Mouse (Mus musculus) layer of hippocampus, adult 2 months (tissue): Measurements from ENCODE around the gene Il27ra. TPM values are rescaled to one million over a fixed set of nuclear protein-coding genes. Genes with fewer than 3 reads are reported as not detected.
A peak's percentile ranks its signal among the peaks of the same experiment; 100 is the strongest.
"Not testable (repeated sequence)": the region's sequence is repeated elsewhere in the genome, so short reads cannot be mapped to it uniquely, and the experiment has no call there.

Source experiments
- DNase-seq, 2 experiments: peaks; one replicate each; pipeline ENCODE4 v3.0.0; 2022; ENCODE audit warnings: low spot score in 2 of 2
- H3K27ac ChIP-seq: fragments of 200-600 bp; 2 replicates; pipeline ENCODE4 v1.8.1; 2022
- H3K4me3 ChIP-seq: fragments of 200-600 bp; 2 replicates; pipeline ENCODE4 v1.8.1; 2022; ENCODE audit warnings: mild to moderate bottlenecking
- CTCF ChIP-seq: fragments of 200-600 bp; conservative IDR thresholded peaks from 2 replicates; pipeline ENCODE4 v1.8.1; 2022; ENCODE audit warnings: antibody characterized with exemption, mild to moderate bottlenecking, moderate library complexity
- total RNA-seq, 2 experiments: library from RNA; stranded (reverse); gene quantifications; 2 replicates each; pipeline ENCODE4 v1.2.3; 2021

The Il27ra gene
- total RNA-seq, 2 experiments from 2014 or later: 2.0 TPM

DNA sequence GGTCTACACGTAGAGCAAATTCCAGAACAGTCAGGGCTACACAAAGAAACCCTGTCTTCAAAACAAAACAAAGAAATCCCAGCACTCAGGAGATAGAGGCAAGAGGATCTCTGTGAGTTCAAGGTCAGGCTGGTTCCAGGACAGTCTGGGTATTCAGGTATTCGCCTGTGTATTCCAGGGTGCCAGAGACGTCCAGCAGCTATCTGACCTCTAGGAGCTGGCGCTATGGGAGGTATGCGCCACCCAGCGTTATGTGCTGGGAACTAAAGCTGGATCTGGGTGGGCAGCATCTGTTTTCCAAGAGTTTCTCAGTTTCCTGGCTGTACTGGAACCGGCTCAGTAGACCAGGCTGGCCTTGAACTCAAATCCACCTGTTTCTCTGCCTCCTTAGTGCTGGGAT is 34.0 kb downstream of the Il27ra start:
- no peak overlapping the region for H3K4me3 ChIP-seq
- H3K27ac ChIP-seq: no peak overlapping the region
- no peak for DNase-seq
- peak; percentile 35 for TF ChIP-seq CTCF

DNA sequence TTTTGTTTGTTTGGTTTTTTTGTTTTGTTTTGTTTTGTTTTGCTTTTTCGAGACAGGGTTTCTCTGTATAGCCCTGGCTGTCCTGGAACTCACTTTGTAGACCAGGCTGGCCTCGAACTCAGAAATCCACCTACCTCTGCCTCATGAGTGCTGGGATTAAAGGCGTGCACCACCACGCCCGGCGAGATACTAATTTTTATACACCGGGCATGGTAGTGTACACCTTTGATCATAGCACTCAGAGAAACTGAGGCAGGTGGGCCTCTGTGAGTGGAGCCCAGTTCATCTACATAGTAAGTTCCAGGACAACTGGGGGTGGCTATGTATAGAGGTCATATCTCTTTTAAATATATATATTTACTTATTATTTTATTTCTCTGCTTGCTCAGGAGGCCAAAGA is 36.9 kb downstream of the Il27ra start:
- not testable (repeated sequence) for DNase-seq, H3K4me3 ChIP-seq
- peak overlapping the region; percentile 92 for H3K27ac ChIP-seq

DNA sequence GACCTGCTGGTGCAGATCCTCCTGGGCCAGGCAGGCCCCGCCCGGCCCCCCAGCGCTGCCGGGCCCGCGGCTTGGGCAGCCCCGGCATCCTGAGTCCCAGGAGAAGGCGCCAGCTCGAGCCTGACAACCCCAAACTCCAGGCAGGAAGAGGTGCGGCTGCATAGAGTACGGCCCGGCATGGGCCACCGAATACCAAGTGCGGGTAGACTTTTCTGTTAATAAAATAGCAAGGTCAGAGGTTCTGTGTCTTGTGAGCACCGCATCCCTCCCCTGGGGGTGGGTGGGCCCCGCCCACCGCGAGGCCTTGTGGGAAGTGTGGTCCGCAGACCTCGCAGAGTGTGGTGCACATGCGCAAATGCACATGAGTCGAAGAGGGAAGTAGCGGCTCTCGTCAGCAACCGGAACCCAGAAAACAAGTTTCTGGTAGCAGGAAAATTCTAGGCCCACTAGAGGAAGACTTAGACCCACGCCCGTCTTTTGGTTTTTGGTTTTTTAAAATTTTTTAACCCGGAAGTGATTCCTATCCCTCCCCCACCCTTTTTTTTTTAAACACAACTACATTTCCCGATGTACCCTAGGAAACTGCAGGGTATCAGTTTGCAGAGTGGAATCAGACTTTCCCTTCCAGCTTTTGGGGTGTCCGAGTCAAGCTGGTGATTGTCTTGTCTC is 37.7 kb downstream of the Il27ra start:
- TF ChIP-seq CTCF: peak; percentile 15; the same call in 1 of the 2 replicates
- Histone ChIP-seq H3K27ac (peak overlapping the region; percentile 92), H3K4me3 (peak overlapping the region; percentile 67)
- DNase-seq: peak; percentile 89 to 94

DNA sequence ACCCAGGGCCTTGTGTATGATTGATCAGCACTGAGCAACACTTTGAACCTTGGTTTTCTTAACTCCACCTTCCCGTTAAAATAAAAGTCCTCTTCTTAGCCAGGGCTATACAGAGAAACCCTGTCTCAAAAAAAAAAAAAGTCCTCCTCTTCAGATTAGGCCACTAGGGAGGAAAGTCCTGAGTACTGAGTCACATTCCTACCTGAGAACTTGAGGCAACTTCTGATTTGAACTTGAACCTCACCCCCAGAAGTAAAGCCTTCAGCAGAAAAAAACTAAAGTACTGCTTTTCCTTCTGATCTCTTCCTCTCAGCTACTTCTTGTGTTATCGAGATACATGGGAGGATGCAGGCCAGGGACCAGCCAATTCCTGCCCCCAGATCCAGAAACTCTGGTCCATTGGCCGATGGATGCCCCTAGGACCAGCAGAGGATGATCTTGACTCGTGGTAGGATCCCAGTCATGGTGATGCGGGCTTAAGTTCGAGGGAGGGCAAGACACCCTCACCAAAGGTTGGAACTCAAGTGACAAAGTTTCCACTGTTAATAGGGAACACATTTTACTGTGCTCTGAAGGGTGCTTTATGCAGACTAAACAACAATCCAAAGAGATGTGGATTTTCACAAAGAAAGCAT is 38.7 kb downstream of the Il27ra start:
- TF ChIP-seq CTCF: no peak
- H3K27ac ChIP-seq: peak overlapping the region; percentile 92
- no peak for DNase-seq

DNA sequence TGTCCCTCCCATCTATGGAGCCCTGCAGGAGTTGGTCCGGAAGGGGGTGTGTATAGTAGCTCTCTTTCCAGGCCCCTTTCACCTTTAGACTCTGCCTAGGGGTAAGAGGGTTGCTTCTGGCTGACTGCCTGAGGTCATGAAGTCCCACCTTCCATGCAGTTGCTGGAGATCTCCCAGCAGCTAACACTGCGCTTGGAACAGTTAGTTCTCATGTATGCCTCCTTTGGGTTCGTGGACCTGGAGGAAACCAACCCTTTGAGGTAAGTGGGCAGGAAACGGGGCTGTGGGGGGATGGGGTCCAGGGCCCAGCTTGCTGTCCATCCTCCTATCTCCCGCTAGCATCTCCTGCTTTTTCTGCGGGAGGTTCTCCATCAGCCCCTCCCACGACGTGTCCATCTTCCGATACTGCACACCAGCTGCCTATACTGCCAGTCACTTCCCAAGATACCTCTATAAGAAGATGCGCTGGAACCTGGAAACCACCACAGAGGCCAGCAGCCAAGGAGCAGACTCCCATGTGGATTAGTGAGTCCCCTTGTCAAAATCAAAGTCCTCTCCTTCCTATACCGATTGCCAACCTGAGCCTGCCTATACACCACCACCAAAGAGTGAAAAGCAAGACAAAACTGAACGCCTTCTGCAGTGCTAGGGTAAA is 39.3 kb downstream of the Il27ra start:
- H3K27ac ChIP-seq: no peak overlapping the region
- no peak overlapping the region for H3K4me3 ChIP-seq
- no peak for TF ChIP-seq CTCF
- no peak for DNase-seq

More for the DNA sequence above, 38.7 kb downstream of the Il27ra start:
- peak overlapping the region; percentile 67 for H3K4me3 ChIP-seq

DNA sequence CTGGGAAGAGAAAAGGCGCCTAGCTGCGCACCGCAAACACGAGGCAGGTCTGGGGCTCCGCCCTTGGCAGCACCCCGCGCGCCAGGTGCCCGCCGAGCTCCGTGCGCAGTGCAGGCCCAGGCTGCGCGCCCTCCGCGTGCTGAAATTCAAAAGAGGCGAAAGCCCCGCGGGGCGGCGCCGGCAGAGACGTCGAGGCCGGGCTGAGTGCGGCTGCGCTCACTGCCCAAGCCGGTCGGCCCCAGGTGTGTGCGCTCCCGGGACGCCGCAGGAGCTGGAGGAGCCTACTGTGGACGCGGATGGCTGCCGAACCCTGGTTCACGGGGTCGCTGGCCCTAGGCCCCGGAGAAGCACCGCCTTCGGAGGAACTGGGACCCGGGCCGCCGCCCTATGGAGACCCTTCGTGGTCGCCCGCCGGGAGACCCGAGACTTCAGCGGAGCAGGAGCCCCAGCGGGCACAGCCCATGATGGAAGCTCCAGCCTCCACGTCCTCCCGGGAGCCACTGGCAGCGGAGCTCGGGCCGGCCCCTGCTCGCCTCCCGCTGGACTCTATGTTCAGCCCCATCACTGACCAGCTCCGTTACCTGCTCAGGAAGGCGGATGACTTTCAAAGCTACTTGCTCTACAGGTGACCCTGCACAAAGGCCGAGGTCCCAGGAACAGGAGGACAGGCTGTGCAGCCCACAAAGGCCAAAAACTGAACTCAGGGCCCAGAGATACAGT is 40.9 kb downstream of the Il27ra start, which contains the start of gene 1700067K01Rik:
Gene 1700067K01Rik (plus strand): TSS at position 222 of the 720 bp plus-strand sequence.
- no peak for TF ChIP-seq CTCF
- Histone ChIP-seq H3K27ac (no peak within 1 kb of the TSS), H3K4me3 (no peak within 1 kb of the TSS)
- no peak for DNase-seq

DNA sequence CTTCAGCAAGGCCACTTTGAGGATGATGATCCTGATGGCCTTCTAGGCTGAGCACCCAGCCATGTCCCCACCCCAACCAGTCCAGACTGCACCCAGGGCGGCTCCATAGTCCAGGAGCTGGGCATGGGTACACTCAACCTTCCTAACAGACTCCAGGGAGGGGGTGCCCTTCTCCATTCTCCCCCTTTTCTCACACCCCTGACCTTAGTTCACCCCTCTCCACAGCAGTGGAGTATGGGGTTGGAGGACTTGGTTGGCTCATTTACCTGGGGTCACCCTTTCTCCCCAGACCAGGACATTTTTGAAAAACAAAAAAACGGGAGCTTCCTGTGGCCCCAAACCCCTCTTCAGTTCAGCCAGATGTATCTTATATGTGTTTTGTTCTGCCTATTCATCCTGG is 42.6 kb downstream of the Il27ra start:
- no peak for DNase-seq
- TF ChIP-seq CTCF: no peak
- Histone ChIP-seq H3K27ac (no peak overlapping the region), H3K4me3 (no peak overlapping the region)

DNA sequence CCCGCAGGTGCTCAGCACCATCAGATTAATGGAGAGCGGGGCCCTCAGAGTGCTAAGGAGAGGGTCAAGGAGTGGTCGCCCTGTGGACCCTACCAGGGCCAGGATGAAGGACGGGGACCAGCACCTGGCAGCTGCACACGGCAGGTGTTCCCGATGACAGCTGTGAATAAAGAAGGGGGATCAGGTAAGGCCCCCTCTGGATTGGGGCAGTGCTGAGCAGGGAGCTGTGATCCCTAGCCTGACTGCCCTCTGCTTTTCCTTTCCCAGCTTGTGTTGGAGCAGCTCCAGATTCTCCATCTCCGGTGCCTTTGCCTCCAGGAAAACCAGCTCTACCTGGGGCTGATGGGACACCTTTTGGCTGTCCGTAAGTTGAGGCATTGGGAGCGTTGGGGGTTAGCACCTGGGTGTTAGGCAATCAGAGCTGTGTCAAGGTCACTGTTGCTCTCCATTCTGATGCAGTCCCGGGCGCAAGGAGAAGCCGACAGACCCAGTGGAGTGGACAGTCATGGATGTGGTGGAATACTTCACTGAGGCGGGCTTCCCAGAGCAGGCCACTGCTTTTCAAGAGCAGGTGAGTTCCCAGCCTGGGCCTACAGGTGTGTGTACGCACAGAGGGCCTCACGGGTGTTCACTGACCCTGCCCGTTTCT is 43.2 kb downstream of the Il27ra start:
- H3K4me3 ChIP-seq: peak overlapping the region; percentile 68
- no peak for DNase-seq
- H3K27ac ChIP-seq: no peak overlapping the region
- no peak for TF ChIP-seq CTCF

DNA sequence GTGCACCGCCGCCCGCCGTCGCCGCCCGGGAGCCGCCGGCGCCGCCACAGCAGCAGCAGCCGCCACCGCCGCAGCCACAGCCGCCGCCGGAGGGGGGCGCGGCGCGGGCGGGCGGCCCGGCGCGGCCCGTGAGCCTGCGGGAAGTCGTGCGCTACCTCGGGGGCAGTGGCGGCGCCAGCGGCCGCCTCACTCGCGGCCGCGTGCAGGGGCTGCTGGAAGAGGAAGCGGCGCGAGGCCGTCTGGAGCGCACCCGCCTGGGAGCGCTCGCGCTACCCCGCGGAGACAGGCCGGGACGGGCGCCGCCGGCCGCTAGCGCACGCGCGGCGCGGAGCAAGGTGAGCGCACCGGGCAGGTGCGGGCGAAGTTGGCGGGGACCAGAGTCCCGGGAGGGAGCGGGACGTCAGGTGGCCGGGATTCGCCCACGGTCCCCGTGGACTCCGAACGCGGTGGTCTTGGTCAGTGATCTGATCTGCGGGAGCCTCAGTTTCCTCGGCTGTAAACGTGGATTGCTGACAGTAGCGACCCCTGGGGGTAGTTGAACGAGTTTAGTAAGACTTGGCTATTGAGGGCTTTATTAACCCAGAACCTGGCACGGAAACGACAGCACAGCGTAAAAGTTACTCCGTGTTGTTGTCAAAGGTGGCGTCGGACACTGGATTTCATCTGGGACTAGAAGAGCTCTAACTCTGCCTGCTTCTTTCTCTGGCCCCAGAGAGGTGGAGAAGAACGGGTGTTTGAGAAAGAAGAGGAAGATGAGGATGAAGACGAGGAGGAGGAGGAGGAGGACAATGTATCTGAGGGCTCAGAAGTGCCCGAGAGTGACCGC is 43.9 kb downstream of the Il27ra start:
- H3K27ac ChIP-seq: peak overlapping the region; percentile 61
- DNase-seq: peak; percentile 43 to 48
- peak; percentile 75 for TF ChIP-seq CTCF
- H3K4me3 ChIP-seq: peak overlapping the region; percentile 68

DNA sequence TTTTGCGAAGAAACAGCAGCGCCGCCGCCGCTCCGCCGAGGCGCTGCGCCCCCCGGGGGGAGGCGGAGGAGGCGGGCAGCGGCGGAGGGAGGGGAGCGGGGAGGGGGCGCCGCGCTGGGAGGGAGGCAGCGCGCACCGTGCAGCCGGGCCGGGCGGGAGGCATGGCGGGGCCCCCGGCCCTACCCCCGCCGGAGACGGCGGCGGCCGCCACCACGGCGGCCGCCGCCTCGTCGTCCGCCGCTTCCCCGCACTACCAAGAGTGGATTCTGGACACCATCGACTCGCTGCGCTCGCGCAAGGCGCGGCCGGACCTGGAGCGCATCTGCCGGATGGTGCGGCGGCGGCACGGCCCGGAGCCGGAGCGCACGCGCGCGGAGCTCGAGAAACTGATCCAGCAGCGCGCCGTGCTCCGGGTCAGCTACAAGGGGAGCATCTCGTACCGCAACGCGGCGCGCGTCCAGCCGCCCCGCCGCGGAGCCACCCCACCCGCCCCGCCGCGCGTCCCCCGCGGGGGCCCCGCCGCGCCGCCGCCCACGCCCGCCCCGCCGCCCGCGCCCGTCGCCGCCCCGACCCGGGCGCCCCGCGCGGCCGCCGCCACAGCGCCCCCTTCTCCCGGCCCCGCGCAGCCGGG is 44.8 kb downstream of the Il27ra start, which contains the start of gene Samd1:
Gene Samd1 (plus strand): TSS at position 162 of the 631 bp plus-strand sequence.
- TF ChIP-seq CTCF: no peak
- DNase-seq: peak in 1 of 2 experiments; percentile 52
- H3K4me3 ChIP-seq: peak within 1 kb of the TSS; percentile 68
- peak within 1 kb of the TSS; percentile 94 for H3K27ac ChIP-seq
